8 mouse cellular contexts compared by ENCODE assay signal in the genomic region with DNA sequence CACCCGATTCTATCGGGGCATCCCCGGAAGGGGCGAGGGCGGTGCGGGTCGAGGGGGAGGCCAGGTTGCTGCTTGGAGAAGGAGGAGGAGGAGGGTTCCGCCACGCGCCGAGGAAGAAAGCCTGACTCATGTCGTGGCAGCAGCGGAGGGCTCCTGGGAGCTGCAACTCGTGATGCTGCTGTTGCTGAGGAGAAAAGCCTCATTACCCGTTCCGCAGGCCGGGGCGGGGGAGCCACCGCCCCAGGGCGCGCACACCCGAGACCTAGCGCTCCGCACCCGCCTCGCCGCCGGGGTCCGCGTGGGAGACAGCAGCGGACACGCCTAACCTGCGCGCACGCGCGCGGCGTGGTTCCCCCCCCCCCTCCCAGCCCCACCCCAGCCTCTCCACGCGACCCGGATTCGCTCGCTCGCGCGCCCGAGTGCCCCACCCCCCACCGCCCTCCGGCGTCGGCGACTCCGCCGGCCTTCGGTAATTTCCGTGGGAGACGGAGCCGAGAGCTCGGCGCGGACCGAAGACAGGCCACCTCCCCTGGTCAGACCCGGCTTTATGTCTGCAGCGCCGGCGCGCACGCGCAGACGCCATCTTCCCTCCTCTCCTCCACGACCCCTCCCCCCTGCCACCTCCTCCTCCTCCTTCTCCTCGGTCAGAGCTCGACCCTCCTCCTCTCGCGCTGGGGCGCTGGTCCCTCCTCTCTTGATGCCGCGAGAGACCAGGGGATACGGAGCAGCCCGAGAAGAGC. TPM values are rescaled to one million over a fixed set of nuclear protein-coding genes. Genes with fewer than 3 reads are reported as not detected.
DNase-seq lines count a peak whose midpoint lies in the region; ATAC-seq and TF ChIP-seq lines count a peak whose summit lies in the region.

No protein-coding gene starts in this region.

- no peak for TF ChIP-seq CTCF in intestine, postnatal 0 days (IDR thresholded peaks at IDR 0.05; ENCODE audit: low read depth)

- H3K4me1 ChIP-seq in intestine, postnatal 0 days (replicated peaks; ENCODE audit: control insufficient read depth, insufficient read depth, low read length): no peaks in the 10 kb centered on the region
- peaks cover 51% of the 10 kb centered on the region for H3K4me1 ChIP-seq in midbrain, embryonic 10.5 days

- H3K4me2 ChIP-seq in intestine, postnatal 0 days (replicated peaks; ENCODE audit: low read depth): peak overlapping the region; percentile 89

- peak overlapping the region; percentile 81 for H3K4me3 ChIP-seq in intestine, postnatal 0 days (ENCODE audit: low read depth, low read length)
- H3K4me3 ChIP-seq in midbrain, embryonic 10.5 days: peak overlapping the region; percentile 95

- peak; percentile 75 for ATAC-seq in granulocyte monocyte progenitor cell, adult 5-6 weeks (replicated peaks; ENCODE audit: poor library complexity, severe bottlenecking)
- ATAC-seq in intestine, postnatal 0 days: peak; percentile 91

- H3K27me3 ChIP-seq in intestine, postnatal 0 days (replicated peaks; ENCODE audit: control insufficient read depth, insufficient read depth, low read length): no peaks in the 10 kb centered on the region
- no peaks in the 10 kb centered on the region for H3K27me3 ChIP-seq in midbrain, embryonic 10.5 days (ENCODE audit: low read depth, poor library complexity, severe bottlenecking)

- peak overlapping the region; percentile 97 for H3K27ac ChIP-seq in intestine, postnatal 0 days (ENCODE audit: low read depth, low read length)
- H3K27ac ChIP-seq in midbrain, embryonic 10.5 days (replicated peaks): peak overlapping the region; percentile 99

- H3K9ac ChIP-seq in intestine, postnatal 0 days (ENCODE audit: low read depth, low read length): peak overlapping the region; percentile 95

- WGBS in intestine, postnatal 0 days: 1% methylated on average over 61 of the region's 81 CpGs
- under 1% methylated on average over 71 of the region's 81 CpGs for WGBS in midbrain, embryonic 10.5 days

- DNase-seq in adrenal gland, adult 2 months: peak; percentile 98
- DNase-seq in embryo, embryonic 11 days: peak; percentile 98
- peak; percentile 94 to 96 for DNase-seq in left cerebral cortex, postnatal 36 days (ENCODE audit: low spot score in 2 of 2)
- peak; percentile 100 for DNase-seq in midbrain, embryonic 10.5 days (ENCODE audit: low spot score)
- peak; percentile 95 to 96 for DNase-seq in right cerebral cortex, postnatal 36 days (ENCODE audit: low spot score in 2 of 2)
- peak; percentile 98 to 99 for DNase-seq in urinary bladder, postnatal 4 days (ENCODE audit: low spot score in 2 of 2)

- H3K36me3 ChIP-seq in intestine, postnatal 0 days (ENCODE audit: control insufficient read depth, insufficient read depth): peaks cover 16% of the 10 kb centered on the region; the same call in 1 of the 2 replicates
- peaks cover 33% of the 10 kb centered on the region for H3K36me3 ChIP-seq in midbrain, embryonic 10.5 days

- intact Hi-C loops in left cerebral cortex, postnatal 36 days (cut with DNase I): loop anchor here (1.0 to 10.0 kb wide), 3 partner anchors 262 to 598 kb away; no protein-coding TSS in a partner anchor

- no peaks in the 10 kb centered on the region for H3K9me3 ChIP-seq in intestine, postnatal 0 days (ENCODE audit: control insufficient read depth)
- H3K9me3 ChIP-seq in midbrain, embryonic 10.5 days (replicated peaks): no peaks in the 10 kb centered on the region

RNA-seq across cellular contexts. Expression of gene Tsc22d1, which starts 0.5 kb away (rescaled TPM):
- total RNA-seq in adrenal gland, adult 2 months (2021): 1,000 to 10,000 TPM in 1 of 2 experiments, 100 to 1,000 TPM in 1; 906 to 1,621 TPM
- 665 and 693 TPM in 2 replicates for polyA plus RNA-seq in adrenal gland, adult 2 months (2012; rRNA removed)
- total RNA-seq in granulocyte monocyte progenitor cell, adult 5-6 weeks (2014; fragmentation: Nextera tagmentation): 53.3 and 59.4 TPM in 2 replicates
- 30.6 and 41.9 TPM in 2 replicates for total RNA-seq in granulocyte monocyte progenitor cell, adult 5-6 weeks (2017)
- polyA plus RNA-seq in intestine, postnatal 0 days (2015; fragmentation: Nextera tagmentation; extraction: Ambion mirVana): 265 and 272 TPM in 2 replicates
- 100 to 1,000 TPM; 600 to 618 TPM for total RNA-seq in left cerebral cortex, postnatal 36 days (2021)
- polyA plus RNA-seq in midbrain, embryonic 10.5 days (2016; fragmentation: Nextera tagmentation; extraction: Ambion mirVana): 313 and 341 TPM in 2 replicates

Comparison
In these comparisons a context has a peak if more than half of its experiments do, and no peak if none do; other contexts are left out.
1. Peak in every context shown above with its lines: DNase-seq, ATAC-seq, H3K4me3 ChIP-seq and H3K27ac ChIP-seq.
2. RNA of gene Tsc22d1, which starts 0.5 kb away (total RNA-seq): 906 to 1,621 TPM in adrenal gland, adult 2 months and 600 to 618 TPM in left cerebral cortex, postnatal 36 days; 30.6 to 59.4 TPM in granulocyte monocyte progenitor cell, adult 5-6 weeks; every median in the first group is over 4 times any median in the second.